Mouse (Mus musculus) gastrocnemius, postnatal 36 days (tissue): Measurements from ENCODE around the gene Gnptg. TPM values are rescaled to one million over a fixed set of nuclear protein-coding genes. Genes with fewer than 3 reads are reported as not detected.

Source experiments
- DNase-seq, 2 experiments: peaks; one replicate each; pipeline ENCODE4 v3.0.0; 2022
- intact Hi-C: fragments of 180-260 bp; cut with DNase I; formaldehyde crosslinking; loops from one replicate; pipeline ENCODE4 v1.15.1; 2025
- long read RNA-seq, 2 experiments: library from polyadenylated mRNA; stranded (forward); transcript quantifications; one replicate each; pipeline ENCODE4 v2.0.0; 2021
- total RNA-seq, 2 experiments: library from RNA; stranded (reverse); gene quantifications; 2 replicates each; pipeline ENCODE4 v1.2.3; 2021

The Gnptg gene
- 10 to 100 TPM; 13.8 to 14.1 TPM for total RNA-seq
- long read RNA-seq, experiment 1, transcript Gnptg-201 (11 exons, 1,234 nt), result major isoform, 12 of 23 reads
- long read RNA-seq, experiment 1, partial matches to known transcripts, result 3 of 23 reads
- long read RNA-seq, experiment 1, other reads (novel, unspliced or antisense), result 8 of 23 reads
- long read RNA-seq, experiment 2, transcript Gnptg-201 (11 exons, 1,234 nt), result major isoform, 19 of 28 reads
- long read RNA-seq, experiment 2, partial matches to known transcripts, result 2 of 28 reads
- long read RNA-seq, experiment 2, other reads (novel, unspliced or antisense), result 7 of 28 reads

DNA sequence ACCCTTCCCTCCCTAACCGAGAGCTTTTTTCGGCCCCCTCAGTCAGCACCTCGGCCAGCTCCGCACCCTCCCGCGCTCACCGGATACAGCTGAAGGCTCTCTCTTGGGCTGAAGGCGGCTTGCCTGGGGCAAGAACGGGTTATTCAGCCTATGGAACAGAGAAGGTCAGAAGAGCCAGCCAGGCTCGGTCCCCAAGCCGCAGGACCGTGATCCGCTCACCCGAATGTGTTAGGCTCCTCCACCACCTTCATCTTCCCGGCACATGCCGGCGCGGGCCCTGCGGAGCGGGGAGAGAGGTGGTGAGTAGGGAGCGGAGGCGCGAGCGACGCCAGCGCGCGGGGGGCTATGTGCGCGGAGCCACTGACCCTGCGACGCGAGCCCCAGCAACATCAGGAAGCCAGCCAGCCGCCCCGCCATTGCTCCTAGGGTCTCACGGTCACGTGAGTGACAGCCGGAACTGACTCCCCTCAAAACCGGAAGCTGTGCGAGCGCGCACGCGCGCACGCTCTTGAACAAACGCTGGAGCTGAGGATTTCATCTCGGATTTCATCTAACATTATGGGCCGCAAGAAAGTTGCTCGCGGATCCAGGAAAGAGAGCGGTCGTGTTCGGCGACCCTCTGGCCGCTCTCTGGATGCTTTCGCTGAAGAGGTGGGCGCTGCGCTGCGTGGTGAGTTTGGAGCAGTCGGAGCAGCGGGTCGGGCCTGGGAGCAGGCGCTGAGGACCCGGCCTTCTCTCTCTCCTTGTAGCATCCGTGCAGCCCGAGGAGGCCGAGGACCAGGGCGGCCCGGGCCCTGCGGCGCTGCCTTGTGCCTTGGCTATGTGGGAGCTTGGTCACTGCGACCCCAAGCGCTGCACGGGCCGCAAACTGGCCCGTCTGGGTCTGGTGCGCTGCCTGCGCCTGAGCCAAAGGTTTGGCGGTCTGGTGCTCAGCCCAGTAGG lies at the start of gene Gnptg, which contains the start of gene Tsr3:
Gnptg (minus strand) TSS at position 430 of the 942 bp plus-strand sequence.
Tsr3 (plus strand) TSS at position 476 of the 942 bp plus-strand sequence.
- DNase-seq, result peak; percentile 69 to 70
- intact Hi-C loops, result no loop called here

DNA sequence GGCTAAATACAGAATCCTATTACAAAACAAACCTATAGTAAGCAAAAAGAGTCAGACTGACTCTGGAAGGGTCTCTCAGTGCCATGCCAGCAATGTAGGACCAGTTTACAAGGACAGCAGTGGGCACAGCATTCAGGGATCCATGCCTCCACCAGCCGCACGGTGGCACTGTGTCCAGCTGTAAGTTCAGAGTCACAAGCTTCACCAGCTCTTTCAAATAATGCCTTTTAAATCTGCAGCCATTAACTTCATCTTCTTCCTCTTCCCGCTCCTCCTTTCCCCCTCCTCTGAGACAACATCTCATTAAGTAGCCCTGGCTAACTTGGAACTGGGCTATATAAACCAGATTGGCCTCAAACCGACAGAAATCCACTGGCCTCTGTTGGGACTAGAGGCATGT lies 48.9 kb upstream of the Gnptg start:
- DNase-seq, result no peak

DNA sequence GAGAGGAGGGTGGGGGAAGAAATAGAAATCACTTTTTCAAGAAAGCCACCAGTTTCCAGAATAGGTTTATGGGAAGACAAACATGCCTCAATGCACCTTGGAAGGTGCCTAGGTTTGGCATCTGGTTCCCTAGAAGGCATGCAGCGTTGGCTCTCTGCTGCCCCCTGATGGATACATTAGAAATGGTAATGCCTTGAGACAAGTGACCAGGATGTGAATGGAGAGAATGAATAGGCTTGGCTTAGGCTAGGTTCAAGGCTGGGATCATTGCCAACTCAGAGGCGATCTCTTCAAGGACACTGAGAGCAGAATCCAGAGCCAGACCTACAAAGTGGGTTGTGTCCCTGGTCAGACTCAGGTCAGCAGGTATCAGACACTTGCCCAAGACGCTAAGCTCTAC lies 45.1 kb upstream of the Gnptg start:
- peak in 1 of 2 experiments; percentile 39 for DNase-seq
- intact Hi-C loops, result no loop called here

More for the DNA sequence above, 48.9 kb upstream of the Gnptg start:
- intact Hi-C loops, result no loop called here

DNA sequence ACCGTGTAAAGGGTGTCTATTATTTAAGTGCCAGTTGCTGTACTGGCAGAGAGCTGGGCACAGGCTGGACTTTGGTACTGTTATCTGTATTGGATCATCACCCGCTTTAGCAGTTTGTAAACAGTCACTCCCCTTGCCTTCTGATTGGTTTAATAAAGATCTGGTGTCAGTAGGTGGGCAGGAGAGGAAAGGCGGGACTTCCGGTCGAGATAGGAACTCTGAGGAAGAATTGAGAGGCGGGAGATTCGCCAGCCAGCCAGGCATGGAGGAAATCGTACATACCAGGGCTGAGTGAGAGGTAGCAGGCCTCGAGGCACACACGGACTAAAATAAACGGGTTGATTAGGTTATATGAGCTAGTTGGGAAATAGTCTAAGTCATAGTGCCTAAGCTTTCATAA lies 42.2 kb upstream of the Gnptg start:
- no peak for DNase-seq
- intact Hi-C loops, result no loop called here

DNA sequence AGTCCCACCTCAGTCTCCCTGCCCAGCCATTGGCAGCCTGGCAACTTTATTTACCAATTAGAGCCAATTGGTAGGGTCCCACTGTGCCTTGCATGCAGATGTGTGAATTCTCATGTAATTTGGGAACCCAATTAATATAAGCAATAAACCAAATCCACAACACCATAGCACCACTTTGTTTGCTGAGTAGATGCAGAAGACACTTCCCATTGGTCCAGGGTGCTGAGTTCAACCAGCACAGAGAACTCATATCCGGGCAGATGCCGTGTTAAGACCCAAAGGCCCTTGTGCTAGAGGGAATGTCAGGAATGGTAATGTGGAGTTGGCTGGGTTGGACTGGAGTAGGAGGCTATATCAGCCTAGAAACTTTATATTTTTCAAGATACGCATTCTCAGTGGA lies 35.9 kb upstream of the Gnptg start:
- intact Hi-C loops, result no loop called here
- DNase-seq, result no peak

DNA sequence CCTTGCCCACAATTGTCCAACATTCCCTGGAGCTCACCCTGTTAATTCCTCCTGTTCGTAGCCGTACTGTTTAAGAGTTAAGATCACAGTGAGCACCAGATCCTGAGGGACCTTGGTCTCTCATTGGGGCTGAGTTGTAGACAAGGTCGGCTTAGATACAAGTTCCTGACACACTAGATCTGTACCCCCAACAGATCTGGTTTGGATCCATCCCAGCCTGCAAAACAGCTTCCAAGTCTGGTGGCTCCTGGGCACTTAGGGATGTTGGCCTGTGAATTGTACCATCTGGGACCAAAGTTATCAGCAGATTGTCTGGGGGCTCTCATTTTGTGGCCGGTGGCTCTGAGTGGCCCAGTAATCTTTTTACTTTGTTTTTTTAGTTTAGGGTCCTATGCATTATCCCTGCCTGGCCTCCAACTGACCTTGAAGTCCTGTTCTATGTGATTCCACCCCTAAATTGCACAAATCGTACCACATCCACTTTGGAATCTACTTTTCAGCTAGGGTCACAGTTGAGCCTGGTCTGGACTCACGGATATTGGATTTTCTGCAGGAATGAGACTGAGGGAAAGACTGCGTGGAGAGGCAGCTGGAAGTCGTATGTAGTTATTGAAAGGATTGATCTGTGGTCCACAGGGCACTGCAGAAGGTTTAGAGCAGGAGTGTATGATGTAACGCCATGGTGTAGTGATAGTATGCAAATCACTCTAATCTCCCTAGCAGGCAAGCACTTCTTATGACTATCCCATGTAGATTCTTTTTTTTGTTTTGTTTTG lies 34.8 kb upstream of the Gnptg start, which contains the start of gene Ube2i:
Ube2i (minus strand) TSS at position 52 of the 776 bp plus-strand sequence.
- no peak for DNase-seq
- intact Hi-C loops, result loop anchor here (5.0 kb wide), 1 partner anchor 87 kb away; the partner anchor contains the start of gene Unkl

DNA sequence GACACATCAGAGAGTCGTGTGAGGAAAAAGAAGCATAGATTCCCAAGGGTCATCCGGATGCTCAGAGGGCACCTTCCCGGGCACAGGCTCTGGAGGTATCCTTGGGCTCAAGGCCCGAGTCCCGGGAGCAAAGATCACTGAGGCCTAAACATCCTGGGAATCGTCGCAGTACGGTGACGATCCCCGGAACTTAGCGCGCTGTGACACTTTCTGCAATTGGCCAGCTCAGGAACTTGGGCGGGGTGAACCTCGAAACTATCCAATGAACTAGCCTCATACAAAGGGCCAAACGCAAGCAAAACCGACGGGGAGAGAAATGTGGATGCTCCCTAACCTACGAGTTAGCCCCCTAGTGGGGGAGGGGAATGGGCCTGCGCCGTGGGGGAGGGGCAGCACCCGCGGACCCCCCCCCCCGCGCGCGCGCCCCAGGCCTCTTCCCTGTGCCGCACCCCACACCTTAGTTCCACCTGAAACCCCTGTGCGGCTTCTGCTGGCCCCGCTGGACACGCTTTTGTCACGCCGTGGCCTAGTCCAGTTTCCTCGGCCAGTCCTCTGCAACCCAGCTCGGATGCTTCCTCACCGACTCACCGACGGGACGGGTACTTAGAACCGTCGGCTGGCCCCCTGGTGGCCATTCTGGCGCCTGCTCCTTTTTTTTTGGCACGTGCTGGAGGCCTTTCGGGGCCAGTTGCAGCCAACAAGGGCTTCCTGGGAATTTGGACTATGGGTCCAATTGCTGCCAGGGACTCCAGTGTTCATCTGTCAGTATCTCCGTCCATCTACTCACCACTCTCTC lies 34.0 kb upstream of the Gnptg start:
- peak; percentile 89 to 99 for DNase-seq
- intact Hi-C loops, result loop anchor here (5.0 kb wide), 1 partner anchor 87 kb away; the partner anchor contains the start of gene Unkl

DNA sequence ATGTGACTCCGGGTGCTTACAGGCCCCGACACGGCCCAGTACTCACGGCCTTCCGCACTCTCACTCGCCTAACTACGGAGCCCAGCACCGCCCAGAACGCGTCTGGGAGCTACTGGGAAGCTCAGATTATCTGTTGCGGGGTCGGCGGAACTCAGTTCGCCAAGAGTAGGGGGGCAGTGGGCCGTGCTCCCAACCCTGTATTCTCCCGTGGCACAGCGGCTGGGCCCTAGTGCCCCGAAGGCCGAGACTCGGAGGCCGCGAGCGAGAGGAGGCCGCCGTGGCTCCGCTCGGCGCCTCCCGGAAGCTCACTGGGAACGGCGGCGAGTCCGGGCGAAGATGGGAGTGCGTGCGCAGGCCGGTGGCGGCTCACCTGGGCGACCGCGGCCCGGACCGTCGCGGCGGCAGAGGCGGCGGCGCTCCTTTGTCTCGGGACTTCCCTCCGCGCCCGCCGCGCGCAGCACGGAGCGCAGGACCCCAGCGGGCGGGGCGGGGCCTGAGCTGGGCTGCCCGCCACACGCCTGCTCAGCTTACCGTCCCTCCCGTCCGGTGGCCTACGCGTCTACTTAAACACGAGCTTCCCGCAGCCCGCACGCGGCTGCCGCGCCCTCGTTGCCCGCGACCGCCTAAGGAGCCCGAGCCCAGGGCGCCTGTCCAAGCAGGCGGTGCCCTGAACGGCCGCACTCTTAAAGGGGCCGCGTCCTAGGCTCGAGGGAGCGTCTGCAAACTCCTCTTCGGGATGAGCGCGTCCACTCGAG lies 33.2 kb upstream of the Gnptg start:
- peak in 1 of 2 experiments; percentile 81 for DNase-seq
- intact Hi-C loops, result loop anchor here (5.0 kb wide), 1 partner anchor 86 kb away; the partner anchor contains the start of gene Unkl

DNA sequence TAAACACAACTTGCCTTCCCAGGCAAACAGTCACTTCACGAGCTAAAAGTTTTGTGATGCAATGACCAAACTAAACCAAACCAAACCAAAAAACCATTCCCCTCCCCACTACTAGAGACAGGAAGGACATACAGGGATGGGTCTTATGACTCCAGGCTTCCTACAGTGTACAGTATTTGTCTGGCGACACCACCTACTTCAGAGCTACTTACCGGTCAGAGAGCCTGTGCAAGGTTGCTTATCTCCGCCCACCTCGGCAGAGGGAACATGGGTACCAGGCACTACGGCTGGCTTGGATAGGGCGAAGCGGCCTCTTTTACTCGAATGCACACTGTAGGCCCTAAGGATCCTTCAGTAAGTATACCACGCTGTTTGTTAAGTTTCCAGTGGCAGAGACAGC lies 32.4 kb upstream of the Gnptg start:
- intact Hi-C loops, result loop anchor here (5.0 kb wide), 1 partner anchor 85 kb away; the partner anchor contains the start of gene Unkl
- DNase-seq, result no peak

DNA sequence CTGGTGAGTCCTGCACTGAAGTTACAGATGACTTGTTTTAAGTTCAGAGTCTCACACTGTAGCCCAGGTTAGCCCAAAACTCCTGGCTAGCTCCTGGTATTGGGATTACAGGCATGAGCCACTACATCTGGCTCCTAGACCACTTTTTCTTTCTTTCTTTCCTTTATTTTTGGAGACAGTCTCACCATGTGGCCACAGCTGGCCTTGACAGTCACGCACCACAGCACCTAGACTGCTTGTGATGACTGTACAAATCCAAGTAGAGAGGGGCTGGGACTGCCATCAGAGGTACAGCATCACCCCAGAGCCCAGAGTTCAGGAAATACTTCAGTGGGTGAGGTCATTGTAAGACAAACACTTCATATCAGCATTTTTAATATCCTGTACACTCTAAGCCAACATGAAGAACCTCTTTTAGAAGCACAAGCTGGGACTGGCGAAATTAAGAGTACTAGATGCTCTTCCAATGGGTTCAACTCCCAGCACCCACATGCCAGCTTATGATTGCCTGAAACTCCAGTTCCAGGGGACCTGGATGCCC lies 30.9 kb upstream of the Gnptg start:
- intact Hi-C loops, result loop anchor here (5.0 kb wide), 1 partner anchor 84 kb away; the partner anchor contains the start of gene Unkl
- no peak for DNase-seq

DNA sequence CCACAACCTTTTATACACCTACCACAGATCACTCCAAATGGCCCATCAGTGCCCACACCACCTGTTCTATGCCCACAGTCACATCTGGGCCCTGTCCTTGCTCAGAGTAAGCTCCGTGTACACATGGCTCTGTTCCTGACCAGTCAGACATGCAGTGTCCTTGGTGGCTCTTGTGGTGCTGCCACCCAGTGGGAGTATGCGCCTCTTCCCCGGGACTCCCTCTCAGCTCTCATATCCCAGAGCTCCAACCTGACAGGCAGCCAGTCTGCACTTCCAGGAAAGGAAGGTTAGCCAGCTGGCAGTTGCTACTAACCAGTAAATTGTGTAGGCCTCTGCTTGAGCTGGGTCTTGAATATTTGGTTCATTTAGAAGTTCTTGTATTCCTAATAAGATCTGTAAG lies 24.5 kb upstream of the Gnptg start:
- no peak for DNase-seq
- intact Hi-C loops, result no loop called here

DNA sequence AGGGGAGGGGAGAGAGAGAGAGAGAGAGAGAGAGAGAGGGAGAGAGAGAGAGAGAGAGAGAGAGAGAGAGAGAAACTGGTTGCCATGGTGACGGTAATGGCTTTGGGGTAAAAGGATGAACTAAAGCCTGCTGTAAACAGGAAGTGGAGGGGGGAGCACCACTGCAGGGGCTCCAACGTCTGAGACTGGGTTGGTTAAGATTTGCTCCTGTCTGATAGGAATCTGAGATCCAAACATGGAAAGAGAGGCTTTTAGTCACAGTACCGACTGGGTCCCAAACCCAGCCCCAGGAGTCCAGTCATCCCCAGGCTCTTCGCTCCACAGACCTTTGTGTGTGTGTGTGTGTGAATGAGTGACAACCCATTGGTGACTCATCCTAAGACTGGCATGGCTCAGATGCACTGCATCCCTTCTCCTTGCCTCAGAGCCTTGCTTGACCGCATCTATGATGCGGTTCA lies 17.9 kb upstream of the Gnptg start:
- intact Hi-C loops, result no loop called here
- no peak for DNase-seq

DNA sequence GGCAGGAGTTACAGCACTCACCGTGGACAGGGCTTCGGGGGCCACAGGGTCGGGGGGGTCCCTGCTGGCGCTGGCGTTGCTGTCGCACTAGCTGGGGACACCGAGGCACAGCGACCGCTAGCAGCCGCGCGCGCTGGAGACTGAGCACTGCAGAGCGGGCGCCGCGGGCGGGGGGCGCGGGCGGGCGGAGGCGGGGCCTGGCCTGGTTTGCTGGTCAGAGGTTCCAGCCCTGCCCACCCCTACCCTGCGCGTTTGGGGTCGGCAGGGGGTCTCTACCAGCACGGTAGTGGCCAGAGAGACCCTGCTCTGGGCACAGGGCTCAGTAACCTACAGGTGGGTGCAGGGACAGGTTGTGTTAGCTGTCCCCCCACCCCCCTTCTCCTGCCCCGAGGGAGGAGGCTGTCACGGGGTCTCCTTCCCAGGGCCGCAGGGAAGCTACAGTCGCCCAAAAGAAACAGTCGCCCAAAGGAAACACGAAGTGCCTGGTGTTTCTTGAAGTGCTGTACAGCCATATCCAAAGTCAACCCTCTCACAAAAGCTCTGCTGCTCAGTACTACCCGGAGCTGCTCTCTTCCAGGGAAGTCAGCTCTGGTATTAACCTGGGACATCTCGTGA lies 16.3 kb upstream of the Gnptg start, which contains the start of gene Baiap3:
Baiap3 (minus strand) TSS at position 225 of the 615 bp plus-strand sequence.
- DNase-seq, result no peak
- intact Hi-C loops, result no loop called here

DNA sequence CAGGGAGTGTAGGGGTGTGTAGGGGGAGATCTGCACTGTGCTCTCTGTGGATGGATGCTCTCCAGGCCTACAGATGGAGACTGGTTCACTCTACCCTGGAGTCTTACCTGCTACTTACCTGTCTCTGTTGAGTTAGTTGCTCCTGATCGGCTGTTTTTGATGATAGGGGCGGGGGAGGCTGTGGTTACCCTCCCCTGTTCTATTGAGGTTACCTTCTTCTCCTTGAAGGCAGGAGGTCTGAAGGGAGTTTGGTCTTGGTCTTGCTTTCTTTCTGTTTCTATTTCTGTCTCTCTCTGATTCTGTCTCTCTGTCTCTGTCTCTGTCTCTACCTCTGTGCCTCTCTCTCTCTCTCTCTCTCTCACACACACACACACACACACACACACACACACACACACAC lies 15.2 kb upstream of the Gnptg start:
- intact Hi-C loops, result no loop called here
- DNase-seq, result no peak

DNA sequence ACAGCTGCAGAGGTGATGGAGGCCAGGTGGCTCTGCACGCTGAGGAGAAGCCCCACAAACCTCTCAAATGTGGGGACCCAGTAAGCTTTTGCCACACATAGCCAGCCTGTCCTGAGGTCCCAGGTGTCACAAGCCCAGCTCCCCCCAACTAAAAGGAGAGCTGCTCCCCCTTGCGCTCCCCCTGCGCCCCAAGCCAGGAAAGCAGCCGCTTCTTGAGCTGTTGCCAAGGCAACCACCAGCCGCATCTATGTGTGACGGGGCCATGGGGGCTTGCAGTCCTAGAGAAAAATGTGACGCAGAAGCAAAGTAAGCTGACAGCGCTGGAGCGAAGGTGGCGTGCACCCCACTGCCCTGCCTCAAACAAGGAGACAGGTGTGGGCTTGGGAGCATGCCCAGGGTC lies 13.8 kb upstream of the Gnptg start:
- DNase-seq, result no peak
- intact Hi-C loops, result no loop called here

DNA sequence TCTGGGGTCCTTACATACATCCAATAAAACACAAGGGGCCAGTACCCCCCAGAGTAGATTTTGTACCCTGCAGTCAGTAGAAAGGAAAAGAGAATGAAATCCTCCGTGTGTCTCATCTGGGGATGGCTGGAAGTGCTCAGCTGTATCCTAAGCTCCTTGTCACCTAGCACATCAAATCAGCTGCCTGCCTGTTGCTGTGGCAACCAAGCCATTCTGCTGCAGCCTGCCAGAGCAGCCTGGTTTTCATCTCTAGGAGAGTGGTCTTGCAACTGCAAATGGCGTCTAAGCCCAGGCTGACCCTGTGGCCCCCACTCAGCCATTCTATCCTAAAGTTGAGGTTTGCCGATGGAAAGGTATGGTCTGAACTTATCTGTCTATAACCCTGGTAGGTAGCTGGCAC lies 12.7 kb upstream of the Gnptg start:
- intact Hi-C loops, result no loop called here
- no peak for DNase-seq

DNA sequence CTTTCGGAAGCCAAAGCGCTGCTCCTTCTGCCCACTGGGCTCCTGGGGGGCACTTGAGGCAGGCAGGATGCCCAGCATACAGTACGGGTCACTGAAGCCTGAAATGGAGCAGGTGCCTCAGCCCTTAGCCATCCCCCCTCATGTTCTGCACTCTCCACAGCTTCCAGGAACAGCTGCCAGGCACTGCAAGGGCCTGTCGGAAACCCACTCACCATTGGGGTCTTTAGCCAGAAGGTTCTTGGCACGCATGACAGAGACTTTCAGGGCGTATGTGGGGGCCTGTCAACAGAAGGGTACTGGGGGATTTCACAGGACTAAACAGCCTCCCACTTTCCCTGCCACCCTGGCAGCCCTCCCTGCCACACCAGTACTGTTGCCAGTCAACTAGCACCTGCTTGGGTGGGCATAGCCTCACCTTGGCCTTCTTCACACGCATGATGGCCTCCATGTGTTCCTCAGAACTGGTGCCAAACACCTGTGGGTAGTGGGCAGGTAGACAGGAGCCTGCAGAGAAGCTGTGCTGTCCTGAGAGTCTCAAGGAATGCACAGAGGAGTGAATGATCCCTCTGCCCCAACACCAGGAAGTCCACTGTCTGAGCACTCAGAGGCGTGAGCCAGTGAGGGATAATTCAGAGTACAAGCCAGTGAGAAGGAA lies 10.4 kb upstream of the Gnptg start:
- intact Hi-C loops, result no loop called here
- no peak for DNase-seq
